Mouse (Mus musculus): ENCODE data around the gene Psma6. TPM values are rescaled to one million over a fixed set of nuclear protein-coding genes. Genes with fewer than 3 reads are reported as not detected.

The Psma6 gene
- polyA plus RNA-seq, 1 experiment: 1.2 TPM

GRCm38 (mm10) chr12:55433802-55434435, 49.9 kb downstream of the Psma6 start:
- no peak for TF ChIP-seq GATA1 (IDR thresholded peaks at IDR 0.05; ENCODE audit: low read length)
- no peak for TF ChIP-seq TAL1 (IDR thresholded peaks at IDR 0.05; ENCODE audit: low read length)
- Histone ChIP-seq H3K36me3 (ENCODE audit: control insufficient read depth) (no peaks in the 10 kb centered on the region), H3K4me1 (ENCODE audit: control insufficient read depth) (no peaks in the 10 kb centered on the region), H3K27me3 (ENCODE audit: control insufficient read depth) (no peaks in the 10 kb centered on the region; the same call in 1 of the 2 replicates), H3K9me3 (ENCODE audit: control insufficient read depth, low read length) (no peaks in the 10 kb centered on the region; the same call in 1 of the 2 replicates), H3K4me3 (replicated peaks) (no peak overlapping the region)

DNA sequence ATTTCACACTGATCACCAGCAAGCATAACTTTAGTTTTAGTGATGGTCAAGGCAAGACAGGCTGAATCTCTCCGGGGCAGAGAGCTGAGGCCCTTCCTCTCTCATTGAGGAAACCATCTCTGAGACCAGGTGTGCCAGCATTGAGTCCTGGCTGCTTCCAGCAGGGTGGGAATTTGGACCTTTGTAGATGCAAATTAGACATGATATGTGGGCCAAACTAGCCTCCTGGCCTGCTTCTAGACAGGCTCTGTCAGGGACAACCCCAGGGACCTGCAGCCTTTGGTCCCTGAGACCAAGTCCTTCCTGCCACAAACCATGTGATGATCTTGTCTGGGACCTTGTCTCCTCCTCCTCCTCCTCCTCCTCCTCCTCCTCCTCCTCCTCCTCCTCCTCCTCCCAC, 51.1 kb downstream of the Psma6 start:
- H3K4me3 ChIP-seq (replicated peaks): no peak overlapping the region
- H3K4me1 ChIP-seq (ENCODE audit: control insufficient read depth): no peaks in the 10 kb centered on the region
- no peaks in the 10 kb centered on the region; the same call in 1 of the 2 replicates for H3K27me3 ChIP-seq (ENCODE audit: control insufficient read depth)
- no peaks in the 10 kb centered on the region for H3K36me3 ChIP-seq (ENCODE audit: control insufficient read depth)
- TF ChIP-seq GATA1 (IDR thresholded peaks at IDR 0.05; ENCODE audit: low read length) (no peak), TAL1 (IDR thresholded peaks at IDR 0.05; ENCODE audit: low read length) (no peak)
- H3K9me3 ChIP-seq (ENCODE audit: control insufficient read depth, low read length): no peaks in the 10 kb centered on the region; the same call in 1 of the 2 replicates

DNA sequence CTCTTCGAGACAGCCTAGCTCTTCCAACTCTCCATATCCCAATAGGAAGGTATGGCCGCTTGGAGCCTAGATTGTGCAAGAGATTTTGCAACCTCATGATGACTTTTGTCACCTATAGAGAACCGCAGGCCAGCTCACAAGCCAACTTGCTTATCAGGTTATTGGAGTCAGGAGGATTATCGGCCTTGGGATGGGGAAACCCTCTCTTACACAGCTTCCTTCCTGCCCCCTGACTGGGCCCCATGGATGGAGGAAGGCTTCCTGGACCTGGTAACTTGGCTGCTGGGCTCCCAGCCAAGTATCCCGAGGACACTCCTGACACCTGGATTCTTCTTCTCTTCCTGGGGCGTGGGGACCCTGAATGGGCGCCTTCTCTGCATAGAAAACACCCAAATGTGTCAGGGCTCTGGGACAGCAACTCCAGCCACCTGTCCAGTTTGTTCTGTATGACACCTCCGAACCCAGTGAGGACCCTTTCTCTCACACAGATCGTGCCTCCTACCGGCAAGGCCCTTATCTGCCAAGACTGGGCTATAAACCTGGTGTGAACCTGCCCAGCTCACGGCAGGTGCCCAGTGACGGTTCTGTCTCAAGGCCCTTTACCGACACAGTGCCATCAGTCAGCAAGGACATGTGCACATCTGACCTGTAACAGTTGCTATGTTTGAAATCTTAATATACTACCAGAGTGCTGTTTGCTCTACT, 53.3 kb downstream of the Psma6 start:
- Histone ChIP-seq H3K4me3 (replicated peaks) (no peak overlapping the region), H3K36me3 (ENCODE audit: control insufficient read depth) (no peaks in the 10 kb centered on the region), H3K4me1 (ENCODE audit: control insufficient read depth) (no peaks in the 10 kb centered on the region), H3K27me3 (ENCODE audit: control insufficient read depth) (no peaks in the 10 kb centered on the region; the same call in 1 of the 2 replicates), H3K9me3 (ENCODE audit: control insufficient read depth, low read length) (no peaks in the 10 kb centered on the region; the same call in 1 of the 2 replicates)
- TF ChIP-seq TAL1 (IDR thresholded peaks at IDR 0.05; ENCODE audit: low read length) (no peak), GATA1 (IDR thresholded peaks at IDR 0.05; ENCODE audit: low read length) (no peak)

DNA sequence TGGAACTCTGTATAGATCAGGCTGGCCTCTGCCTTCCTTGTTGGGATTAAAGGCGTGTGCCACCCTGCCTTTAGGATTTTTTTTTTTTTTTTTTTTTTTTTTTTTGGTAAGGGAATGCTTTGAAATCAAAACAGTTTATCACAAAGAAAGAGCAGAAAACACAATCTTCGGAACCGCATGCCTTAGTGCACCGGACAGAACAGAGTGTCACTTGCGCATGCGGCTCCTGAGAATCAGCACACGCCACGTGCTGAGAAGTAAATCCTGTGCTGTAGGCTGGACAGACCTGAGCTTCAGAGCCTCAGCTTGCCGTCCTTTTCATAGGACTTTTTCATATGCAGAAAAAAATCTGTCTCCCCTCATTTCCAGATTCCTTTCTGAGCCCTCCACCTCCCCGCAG, 54.0 kb downstream of the Psma6 start:
- no peaks in the 10 kb centered on the region; the same call in 1 of the 2 replicates for H3K27me3 ChIP-seq (ENCODE audit: control insufficient read depth)
- no peak for TF ChIP-seq TAL1 (IDR thresholded peaks at IDR 0.05; ENCODE audit: low read length)
- no peak for TF ChIP-seq GATA1 (IDR thresholded peaks at IDR 0.05; ENCODE audit: low read length)
- H3K36me3 ChIP-seq (ENCODE audit: control insufficient read depth): no peaks in the 10 kb centered on the region
- H3K4me3 ChIP-seq (replicated peaks): no peak overlapping the region
- no peaks in the 10 kb centered on the region for H3K4me1 ChIP-seq (ENCODE audit: control insufficient read depth)
- H3K9me3 ChIP-seq (ENCODE audit: control insufficient read depth, low read length): no peaks in the 10 kb centered on the region; the same call in 1 of the 2 replicates

- no peaks in the 10 kb centered on the region for H3K4me1 ChIP-seq (ENCODE audit: control insufficient read depth)
- TF ChIP-seq TAL1 (IDR thresholded peaks at IDR 0.05; ENCODE audit: low read length) (no peak), GATA1 (IDR thresholded peaks at IDR 0.05; ENCODE audit: low read length) (no peak)
- H3K36me3 ChIP-seq (ENCODE audit: control insufficient read depth): no peaks in the 10 kb centered on the region
- H3K27me3 ChIP-seq (ENCODE audit: control insufficient read depth): no peaks in the 10 kb centered on the region; the same call in 1 of the 2 replicates
- H3K4me3 ChIP-seq (replicated peaks): no peak overlapping the region
- H3K9me3 ChIP-seq (ENCODE audit: control insufficient read depth, low read length): no peaks in the 10 kb centered on the region
Observed at GRCm38 (mm10) chr12:55438611-55439137, 54.7 kb downstream of the Psma6 start.

DNA sequence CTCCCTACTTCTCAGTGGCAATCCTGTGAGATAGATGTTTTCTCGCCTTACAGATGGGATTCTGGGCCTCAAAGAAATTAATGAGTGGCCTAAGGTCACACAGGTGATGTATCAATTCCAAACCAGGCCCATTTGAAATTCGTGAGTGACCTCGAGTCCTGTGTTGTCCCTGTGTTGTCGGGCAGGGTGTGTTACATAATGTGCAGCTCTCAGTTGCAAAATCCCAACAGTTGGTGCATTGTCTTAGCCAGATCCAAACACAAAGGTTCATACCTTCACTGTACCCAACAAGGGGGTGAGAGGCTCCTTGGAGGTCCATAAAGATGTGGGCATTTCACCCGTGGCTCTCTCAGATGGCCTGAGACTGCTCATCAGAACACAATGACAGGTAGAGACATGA, 56.4 kb downstream of the Psma6 start:
- Histone ChIP-seq H3K4me3 (replicated peaks) (no peak overlapping the region), H3K9me3 (ENCODE audit: control insufficient read depth, low read length) (no peaks in the 10 kb centered on the region), H3K36me3 (ENCODE audit: control insufficient read depth) (no peaks in the 10 kb centered on the region), H3K4me1 (ENCODE audit: control insufficient read depth) (no peaks in the 10 kb centered on the region), H3K27me3 (ENCODE audit: control insufficient read depth) (no peaks in the 10 kb centered on the region; the same call in 1 of the 2 replicates)
- TF ChIP-seq TAL1 (IDR thresholded peaks at IDR 0.05; ENCODE audit: low read length) (no peak), GATA1 (IDR thresholded peaks at IDR 0.05; ENCODE audit: low read length) (no peak)

DNA sequence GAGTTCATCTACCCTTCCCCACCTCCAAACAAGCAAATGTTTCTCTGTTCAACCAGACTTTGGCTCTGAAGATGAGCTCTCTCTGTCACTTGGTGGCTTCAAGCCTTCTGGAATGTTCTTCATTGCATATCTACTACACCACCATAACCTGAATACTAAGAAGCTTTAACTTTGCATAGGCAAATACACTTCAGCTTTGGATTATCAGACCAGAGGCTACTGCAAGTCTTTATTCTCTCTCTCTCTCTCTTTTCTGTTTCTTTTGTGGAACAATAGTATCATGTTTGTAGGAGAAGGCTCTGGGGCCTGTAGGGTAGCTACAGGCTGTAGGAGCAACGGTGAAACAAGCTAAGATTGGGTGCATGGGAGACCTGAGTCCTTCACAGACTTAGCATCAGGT, 58.2 kb downstream of the Psma6 start:
- Histone ChIP-seq H3K9me3 (ENCODE audit: control insufficient read depth, low read length) (no peaks in the 10 kb centered on the region), H3K36me3 (ENCODE audit: control insufficient read depth) (no peaks in the 10 kb centered on the region), H3K4me3 (replicated peaks) (no peak overlapping the region), H3K4me1 (ENCODE audit: control insufficient read depth) (no peaks in the 10 kb centered on the region), H3K27me3 (ENCODE audit: control insufficient read depth) (no peaks in the 10 kb centered on the region; the same call in 1 of the 2 replicates)
- TF ChIP-seq GATA1 (IDR thresholded peaks at IDR 0.05; ENCODE audit: low read length) (no peak), TAL1 (IDR thresholded peaks at IDR 0.05; ENCODE audit: low read length) (no peak)

- H3K4me3 ChIP-seq (replicated peaks): no peak overlapping the region
- no peak for TF ChIP-seq TAL1 (IDR thresholded peaks at IDR 0.05; ENCODE audit: low read length)
- no peak for TF ChIP-seq GATA1 (IDR thresholded peaks at IDR 0.05; ENCODE audit: low read length)
- no peaks in the 10 kb centered on the region for H3K4me1 ChIP-seq (ENCODE audit: control insufficient read depth)
- no peaks in the 10 kb centered on the region for H3K36me3 ChIP-seq (ENCODE audit: control insufficient read depth)
- H3K9me3 ChIP-seq (ENCODE audit: control insufficient read depth, low read length): no peaks in the 10 kb centered on the region
- H3K27me3 ChIP-seq (ENCODE audit: control insufficient read depth): no peaks in the 10 kb centered on the region; the same call in 1 of the 2 replicates
Observed at GRCm38 (mm10) chr12:55442861-55443850, 59.1 kb downstream of the Psma6 start.
